22 mouse cellular contexts compared by ENCODE assay signal in the genomic region with DNA sequence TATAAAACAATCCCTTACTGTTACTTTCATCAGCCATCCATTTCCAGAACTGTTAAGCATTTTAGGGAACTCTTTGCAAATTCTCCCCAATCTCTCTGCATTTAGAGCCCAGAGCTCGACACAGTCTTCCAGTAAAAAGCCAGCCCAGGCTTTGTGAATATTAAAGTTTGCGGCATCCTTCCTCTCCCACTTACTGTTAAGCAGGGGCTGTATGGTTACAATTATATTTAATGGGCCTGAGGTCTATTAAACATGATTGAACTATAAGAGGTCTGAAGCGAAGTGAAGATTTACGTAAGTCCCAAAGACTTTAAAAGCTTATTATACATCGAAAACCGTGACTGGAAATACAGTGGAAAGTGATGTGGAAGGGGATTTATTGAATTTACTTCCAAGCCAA. TPM values are rescaled to one million over a fixed set of nuclear protein-coding genes. Genes with fewer than 3 reads are reported as not detected.
"Had no signal": no experiment of that assay in that cellular context is flagged by ENCODE, and none has a peak within 500 bp of the region (broad histone marks: within the 10 kb centered on the region; RNA-seq: fewer than 3 reads in every experiment).

No protein-coding gene starts in this region.

- DNase-seq: lung, adult 18-20 months; lung, embryonic 14.5 days; lung, postnatal 10 days; lung, postnatal 36 days; retina, postnatal 1 day; right cerebral cortex, adult 18-20 months; right cerebral cortex, postnatal 25 days; right cerebral cortex, postnatal 4 days; spleen, adult 18-20 months; thymus, adult 18-20 months; thymus, postnatal 14 days; thymus, postnatal 36 days had no signal

- H3K27me3 ChIP-seq: megakaryocyte, embryonic 14.5 days; midbrain, embryonic 13.5 days; midbrain, embryonic 15.5 days; neural tube, embryonic 12.5 days had no signal

- H3K9ac ChIP-seq: lung, embryonic 14.5 days; midbrain, embryonic 13.5 days; midbrain, embryonic 15.5 days; neural tube, embryonic 12.5 days had no signal

- ATAC-seq: midbrain, embryonic 13.5 days; midbrain, embryonic 15.5 days had no signal

- H3K9me3 ChIP-seq: megakaryocyte, embryonic 14.5 days; midbrain, embryonic 13.5 days; midbrain, embryonic 15.5 days; neural tube, embryonic 12.5 days had no signal

- H3K4me2 ChIP-seq: lung, embryonic 14.5 days; midbrain, embryonic 11.5 days; midbrain, embryonic 13.5 days; midbrain, embryonic 15.5 days; neural tube, embryonic 12.5 days had no signal

- H3K36me3 ChIP-seq: midbrain, embryonic 13.5 days; midbrain, embryonic 15.5 days; neural tube, embryonic 12.5 days had no signal

- H3K27ac ChIP-seq: midbrain, embryonic 13.5 days; midbrain, embryonic 15.5 days; neural tube, embryonic 12.5 days had no signal

- H3K4me3 ChIP-seq: megakaryocyte, embryonic 14.5 days; midbrain, embryonic 13.5 days; midbrain, embryonic 15.5 days; neural tube, embryonic 12.5 days had no signal

- H3K4me1 ChIP-seq: midbrain, embryonic 13.5 days; midbrain, embryonic 15.5 days; neural tube, embryonic 12.5 days had no signal

RNA-seq across cellular contexts. Expression of a gene that starts 7.2 kb away (rescaled TPM):
- polyA plus RNA-seq: lung, embryonic 14.5 days; macrophage; small intestine, adult 2 months; stomach, embryonic 14.5 days; stomach, embryonic 16.5 days; thymus, postnatal 0 days had no signal
